Mouse (Mus musculus) CH12.LX (cell line): Measurements from ENCODE around the gene Rnf5. TPM values are rescaled to one million over a fixed set of nuclear protein-coding genes. Genes with fewer than 3 reads are reported as not detected.

Source experiments
- DNase-seq: peaks from one replicate; pipeline ENCODE4 v3.0.0-alpha.2; 2013; ENCODE audit errors: extremely low read depth
- H3K27ac ChIP-seq: 2 replicates; pipeline ENCODE4 v1.5.1; 2012; ENCODE audit warnings: low read depth, mild to moderate bottlenecking, control low read depth, moderate library complexity; ENCODE audit not compliant: insufficient read depth
- H3K27me3 ChIP-seq: replicated peaks from 2 replicates; pipeline ENCODE3; 2012; ENCODE audit warnings: inconsistent platforms
- H3K36me3 ChIP-seq, 2 experiments: replicated peaks in 1 of 2; 2 replicates each; pipeline versions ENCODE3 to v1.6.1; 2012; ENCODE audit warnings: inconsistent platforms in 1 of 2, low read length in 1 of 2, mild to moderate bottlenecking in 1 of 2, mixed read lengths in 1 of 2, moderate library complexity in 1 of 2; ENCODE audit not compliant: control insufficient read depth in 1 of 2, insufficient read depth in 1 of 2
- H3K4me1 ChIP-seq, 2 experiments: 2 replicates each; pipeline ENCODE4 v1.6.1; 2012; ENCODE audit warnings: inconsistent platforms in 1 of 2, moderate library complexity in 1 of 2; ENCODE audit not compliant: insufficient read depth in 2 of 2, control insufficient read depth in 1 of 2
- H3K4me2 ChIP-seq: 2 replicates; pipeline ENCODE4 v1.6.1; 2012; ENCODE audit warnings: low read depth, mild to moderate bottlenecking, control low read depth; ENCODE audit not compliant: poor library complexity, insufficient read depth, severe bottlenecking
- H3K4me3 ChIP-seq, 3 experiments: fragments of 150-350 bp in 1 of 3; sonication (generic) in 1 of 3; replicated peaks in 1 of 3; 2 replicates each; pipeline versions ENCODE3 to v1.5.1; 2011 to 2012; ENCODE audit warnings: low read depth in 2 of 3, low read length in 2 of 3, mild to moderate bottlenecking in 2 of 3, moderate library complexity in 2 of 3, control low read depth in 1 of 3, improper control_type of control experiment in 1 of 3, inconsistent platforms in 1 of 3, mixed read lengths in 1 of 3; ENCODE audit not compliant: poor library complexity in 1 of 3
- H3K79me2 ChIP-seq: replicated peaks from 2 replicates; pipeline ENCODE4 v1.6.1; 2012; ENCODE audit warnings: mild to moderate bottlenecking, moderate library complexity; ENCODE audit not compliant: control insufficient read depth, poor library complexity, insufficient read depth, severe bottlenecking; ENCODE audit errors: extremely low read depth
- H3K9ac ChIP-seq: 2 replicates; pipeline ENCODE4 v1.6.1; 2012; ENCODE audit warnings: low read depth, mild to moderate bottlenecking, control low read depth, moderate library complexity; ENCODE audit not compliant: insufficient read depth
- H3K9me3 ChIP-seq: replicated peaks from 2 replicates; pipeline ENCODE3; 2012; ENCODE audit warnings: low read length, inconsistent platforms, mixed read lengths
- BHLHE40 ChIP-seq: IDR thresholded peaks from 2 replicates; pipeline ENCODE4 v1.6.1; 2011; ENCODE audit warnings: mild to moderate bottlenecking, low read depth, low read length, improper control_type of control experiment
- CHD2 ChIP-seq: IDR thresholded peaks from 2 replicates; pipeline ENCODE4 v1.6.1; 2011; ENCODE audit warnings: low read length, improper control_type of control experiment
- CTCF ChIP-seq, 2 experiments: IDR thresholded peaks in 1 of 2; conservative IDR thresholded peaks in 1 of 2; 2 replicates each; pipeline ENCODE4 v1.5.1; 2011 to 2012; ENCODE audit warnings: low read depth in 2 of 2, low read length in 2 of 2, improper control_type of control experiment in 1 of 2, inconsistent platforms in 1 of 2, mild to moderate bottlenecking in 1 of 2, moderate library complexity in 1 of 2
- ELF1 ChIP-seq: IDR thresholded peaks from 2 replicates; pipeline ENCODE4 v1.6.1; 2014; ENCODE audit warnings: low read depth, mild to moderate bottlenecking, inconsistent platforms, low read length, improper control_type of control experiment
- EP300 ChIP-seq: IDR thresholded peaks from 2 replicates; pipeline ENCODE4 v1.6.1; 2011; ENCODE audit warnings: low read length, improper control_type of control experiment
- ETS1 ChIP-seq: conservative IDR thresholded peaks from 2 replicates; pipeline ENCODE4 v1.6.1; 2012; ENCODE audit warnings: low read depth, mild to moderate bottlenecking, inconsistent platforms, low read length, improper control_type of control experiment, moderate library complexity
- GABPA ChIP-seq: IDR thresholded peaks from 2 replicates; pipeline ENCODE4 v1.6.1; 2012; ENCODE audit warnings: low read depth, low read length, improper control_type of control experiment, inconsistent platforms; ENCODE audit not compliant: insufficient replicate concordance
- KAT2A ChIP-seq: IDR thresholded peaks from 2 replicates; pipeline ENCODE4 v1.6.1; 2012; ENCODE audit warnings: low read length, improper control_type of control experiment, inconsistent platforms; ENCODE audit not compliant: insufficient replicate concordance
- MAX ChIP-seq: IDR thresholded peaks from 2 replicates; pipeline ENCODE4 v1.6.1; 2011; ENCODE audit warnings: low read length, improper control_type of control experiment
- MAZ ChIP-seq: IDR thresholded peaks from 2 replicates; pipeline ENCODE4 v1.6.1; 2012; ENCODE audit warnings: low read depth, mild to moderate bottlenecking, inconsistent platforms, low read length, improper control_type of control experiment, moderate library complexity
- MEF2A ChIP-seq: IDR thresholded peaks from 2 replicates; pipeline ENCODE4 v1.6.1; 2014; ENCODE audit warnings: low read depth, mild to moderate bottlenecking, inconsistent platforms, low read length, improper control_type of control experiment, borderline replicate concordance
- MYC ChIP-seq: IDR thresholded peaks from 2 replicates; pipeline ENCODE4 v1.6.1; 2011; ENCODE audit warnings: low read depth, mild to moderate bottlenecking, improper control_type of control experiment, low read length
- NELFE ChIP-seq: IDR thresholded peaks from 2 replicates; pipeline ENCODE4 v1.6.1; 2011; ENCODE audit warnings: low read depth, low read length, improper control_type of control experiment
- NRF1 ChIP-seq: IDR thresholded peaks from 2 replicates; pipeline ENCODE4 v1.6.1; 2014; ENCODE audit warnings: low read depth, mild to moderate bottlenecking, inconsistent platforms, low read length, improper control_type of control experiment, moderate library complexity
- POLR2A ChIP-seq: IDR thresholded peaks from 2 replicates; pipeline ENCODE4 v1.6.1; 2011; ENCODE audit warnings: low read depth, mild to moderate bottlenecking, improper control_type of control experiment, low read length
- POLR2AphosphoS2 ChIP-seq: IDR thresholded peaks from 2 replicates; pipeline ENCODE4 v1.6.1; 2011; ENCODE audit warnings: low read depth, low read length, improper control_type of control experiment
- RAD21 ChIP-seq: IDR thresholded peaks from 2 replicates; pipeline ENCODE4 v1.6.1; 2011; ENCODE audit warnings: low read depth, mild to moderate bottlenecking, low read length, improper control_type of control experiment, moderate library complexity
- SIN3A ChIP-seq: IDR thresholded peaks from 2 replicates; pipeline ENCODE4 v1.6.1; 2012; ENCODE audit warnings: low read length, improper control_type of control experiment, inconsistent platforms
- TBP ChIP-seq: conservative IDR thresholded peaks from 2 replicates; pipeline ENCODE4 v1.6.1; 2011; ENCODE audit warnings: low read depth, low read length, improper control_type of control experiment
- TCF12 ChIP-seq: IDR thresholded peaks from 2 replicates; pipeline ENCODE4 v1.6.1; 2014; ENCODE audit warnings: low read depth, mild to moderate bottlenecking, inconsistent platforms, low read length, improper control_type of control experiment
- USF1 ChIP-seq: IDR thresholded peaks from 2 replicates; pipeline ENCODE4 v1.6.1; 2014; ENCODE audit warnings: low read depth, mild to moderate bottlenecking, inconsistent platforms, low read length, improper control_type of control experiment
- USF2 ChIP-seq: conservative IDR thresholded peaks from 2 replicates; pipeline ENCODE4 v1.6.1; 2011; ENCODE audit warnings: low read depth, low read length, improper control_type of control experiment
- ZKSCAN1 ChIP-seq: IDR thresholded peaks from 2 replicates; pipeline ENCODE4 v1.6.1; 2012; ENCODE audit warnings: low read depth, inconsistent platforms, low read length, improper control_type of control experiment, borderline replicate concordance
- ZMIZ1 ChIP-seq: IDR thresholded peaks from 2 replicates; pipeline ENCODE4 v1.6.1; 2012; ENCODE audit warnings: low read depth, mild to moderate bottlenecking, inconsistent platforms, low read length, improper control_type of control experiment
- dilution Hi-C: fragments of 300-500 bp; cut with MboI; formaldehyde crosslinking; loops from 2 replicates; pipeline ENCODE4 v1.14.3; 2020; ENCODE audit warnings: low sequenced_read_pairs; ENCODE audit not compliant: extremely low pct_unique_long_range_greater_than_20kb, extremely low pct_ligation_motif_present
- in situ Hi-C: fragments of 300-500 bp; cut with MboI; formaldehyde crosslinking; loops from 3 replicates; pipeline ENCODE4 v1.14.3; 2019; ENCODE audit warnings: low sequenced_read_pairs, low pct_ligation_motif_present, low pct_unique_long_range_greater_than_20kb, mixed read lengths
- polyA plus RNA-seq: library from polyadenylated mRNA; unstranded; fragments of >175 nt; gene quantifications from 2 replicates; pipeline ENCODE4 v1.2.1, GENCODE M21; 2012; ENCODE audit warnings: low read depth; ENCODE audit not compliant: insufficient read length
- total RNA-seq, 2 experiments: library from RNA; depleted of rRNA; stranded (reverse); fragments of 300-350 nt in 1 of 2; fragments of >200 nt in 1 of 2; gene quantifications; 2 replicates each; pipeline ENCODE4 v1.2.3; 2012 to 2014

Gene Rnf5
- total and polyA plus RNA-seq, 3 experiments: 8.4 to 35.1 (median 20.6) TPM

DNA sequence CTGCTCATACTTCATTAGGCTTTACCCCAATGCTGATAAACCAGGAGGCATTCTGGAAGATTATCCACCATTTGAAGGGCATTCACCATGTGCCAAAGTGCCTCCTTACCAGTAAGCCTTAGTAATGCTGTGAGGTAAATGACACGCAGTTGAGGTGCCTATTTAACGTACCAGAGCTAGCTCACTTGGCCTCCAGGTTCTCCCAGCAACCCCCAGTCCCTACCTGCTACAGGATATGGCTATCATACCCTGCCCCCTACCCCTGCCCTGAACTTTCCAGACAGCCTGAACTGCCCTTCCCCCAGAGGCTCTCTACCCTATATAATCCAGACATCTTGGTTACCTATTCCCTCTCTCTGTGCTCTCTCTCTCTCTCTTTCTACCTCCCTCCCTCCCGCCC is 14.7 kb downstream of the Rnf5 start:
- Histone ChIP-seq H3K79me2 (no peaks in the 10 kb centered on the region; the same call in 1 of the 2 replicates), H3K4me3 (peak overlapping the region; percentile 30 to 88 (median 82)), H3K4me2 (peak overlapping the region; percentile 73), H3K27me3 (no peaks in the 10 kb centered on the region), H3K36me3 (peaks cover 1 to 6% of the 10 kb centered on the region in 2 experiments), H3K9me3 (no peaks in the 10 kb centered on the region), H3K4me1 (peaks cover 8 to 40% of the 10 kb centered on the region in 2 experiments; a peak in 2 of 4 replicates), H3K9ac (peak overlapping the region; percentile 67), H3K27ac (0 out of 2 replicates have a peak overlapping the region, but pooled peaks have one; percentile 22)
- in situ Hi-C loops: no loop called here
- TF ChIP-seq KAT2A: no peak
- no peak for TF ChIP-seq MYC
- TF ChIP-seq SIN3A: no peak
- no peak for TF ChIP-seq NELFE
- no peak for TF ChIP-seq ZKSCAN1
- no peak for TF ChIP-seq TBP
- TF ChIP-seq USF1: no peak
- no peak for TF ChIP-seq CTCF (conservative IDR thresholded peaks at IDR 0.05 in 1 of 2, IDR thresholded peaks at IDR 0.05 in 1 of 2; ENCODE audit: low read depth in 2 of 2, low read length in 2 of 2)
- dilution Hi-C loops: no loop called here
- DNase-seq: peak; percentile 31

DNA sequence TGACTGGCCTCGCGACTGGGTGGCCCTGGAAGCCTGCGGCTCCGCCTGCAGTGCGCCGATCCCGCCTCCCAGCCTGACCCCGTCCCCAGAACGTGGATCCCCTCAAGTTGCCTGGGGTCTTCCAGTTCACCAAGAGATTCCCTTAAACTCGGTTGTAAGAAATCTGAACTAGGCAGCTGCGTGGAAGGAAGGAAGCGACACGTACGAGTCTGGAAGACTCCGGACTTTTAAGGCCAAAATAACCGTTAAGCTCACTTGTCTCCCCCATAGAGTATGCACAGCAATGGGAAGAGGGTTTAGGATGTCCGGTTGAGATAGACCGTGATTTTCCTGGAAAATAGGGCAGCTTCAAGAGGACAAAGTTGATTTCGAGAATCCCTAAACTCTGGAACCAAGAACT is 15.7 kb downstream of the Rnf5 start:
- Histone ChIP-seq H3K36me3 (no peaks in the 10 kb centered on the region), H3K4me1 (peaks cover 3 to 31% of the 10 kb centered on the region in 2 experiments; a peak in 2 of 4 replicates), H3K27me3 (peaks cover 2% of the 10 kb centered on the region), H3K4me2 (peak overlapping the region; percentile 89), H3K9ac (peak overlapping the region; percentile 65), H3K79me2 (no peaks in the 10 kb centered on the region; the same call in 1 of the 2 replicates), H3K9me3 (no peaks in the 10 kb centered on the region), H3K4me3 (peak overlapping the region; percentile 74 to 88 (median 82)), H3K27ac (no peak overlapping the region)
- dilution Hi-C loops (no loop called here), in situ Hi-C loops (no loop called here)
- DNase-seq: no peak
- TF ChIP-seq SIN3A: peak; percentile 53; the same call in 1 of the 2 replicates
- TF ChIP-seq POLR2AphosphoS2: 0 out of 2 replicates have a peak, but pooled peaks have one; percentile 19
- TF ChIP-seq ZKSCAN1: no peak

GRCm38 (mm10) chr17:34587423-34587811 is 16.1 kb downstream of the Rnf5 start:
- dilution Hi-C loops (no loop called here), in situ Hi-C loops (no loop called here)
- no peak overlapping the region for H3K27ac ChIP-seq
- TF ChIP-seq ZMIZ1: no peak; the same call in none of the 2 replicates
- peak; percentile 64 for TF ChIP-seq ELF1
- no peak for TF ChIP-seq RAD21
- TF ChIP-seq SIN3A: no peak; the same call in 1 of the 2 replicates
- TF ChIP-seq MYC: no peak
- no peak for TF ChIP-seq CHD2
- TF ChIP-seq TCF12: peak; percentile 84
- no peak for TF ChIP-seq MAX
- no peak for TF ChIP-seq MAZ
- peak; percentile 86 for TF ChIP-seq NELFE
- TF ChIP-seq POLR2AphosphoS2: peak; percentile 77; the same call in 1 of the 2 replicates
- 0 out of 2 replicates have a peak, but pooled peaks have one; percentile 26 for TF ChIP-seq TBP
- no peak for TF ChIP-seq EP300
- TF ChIP-seq NRF1: peak; percentile 82
- no peak for TF ChIP-seq USF2
- no peak for TF ChIP-seq CTCF (conservative IDR thresholded peaks at IDR 0.05 in 1 of 2, IDR thresholded peaks at IDR 0.05 in 1 of 2; ENCODE audit: low read depth in 2 of 2, low read length in 2 of 2)
- peak; percentile 63 for TF ChIP-seq BHLHE40
- no peak for TF ChIP-seq ETS1
- TF ChIP-seq GABPA: no peak
- TF ChIP-seq MEF2A: no peak
- TF ChIP-seq KAT2A: no peak
- peak; percentile 83 for TF ChIP-seq POLR2A

More at GRCm38 (mm10) chr17:34587423-34587811, 16.1 kb downstream of the Rnf5 start:
- no peaks in the 10 kb centered on the region for H3K9me3 ChIP-seq
- peak overlapping the region; percentile 65 for H3K9ac ChIP-seq
- H3K36me3 ChIP-seq: no peaks in the 10 kb centered on the region
- no peaks in the 10 kb centered on the region; the same call in 1 of the 2 replicates for H3K79me2 ChIP-seq
- H3K4me2 ChIP-seq: no peak overlapping the region; the same call in 1 of the 2 replicates
- peak; percentile 90 for DNase-seq
- H3K27me3 ChIP-seq: peaks cover 4% of the 10 kb centered on the region
- peaks cover 3 to 28% of the 10 kb centered on the region in 2 experiments; a peak in 2 of 4 replicates for H3K4me1 ChIP-seq
- peak overlapping the region; percentile 74 to 88 (median 82) for H3K4me3 ChIP-seq
